Mouse (Mus musculus) Patski (cell line): ENCODE data around the gene Ubqln5. TPM values are rescaled to one million over a fixed set of nuclear protein-coding genes. Genes with fewer than 3 reads are reported as not detected.

Experiments used
- ATAC-seq: fragments of 100-300 bp; one replicate; pipeline ENCODE4 v1.8.0; 2021
- CTCF ChIA-PET: fragments of 350-600 bp; sonication (Branson Sonifier 250); formaldehyde crosslinking; loops from one replicate; lab custom pipeline; 2022; ENCODE audit warnings: inconsistent platforms; lab: Charles Lee
- POLR2A ChIA-PET: fragments of 350-600 bp; sonication (Branson Sonifier 250); formaldehyde crosslinking; loops from one replicate; lab custom pipeline; 2022; ENCODE audit warnings: antibody characterized with exemption, inconsistent platforms; lab: Charles Lee
- DNase-seq: peaks from one replicate; pipeline ENCODE4 v3.0.0-alpha.2; 2011; ENCODE audit warnings: low read depth, low spot score
- H3K27me3 ChIP-seq: fragments of 371-371 bp; one replicate; pipeline ENCODE4 v1.5.1; 2021
- CTCF ChIP-seq: fragments of 100-300 bp; IDR thresholded peaks from one replicate; pipeline ENCODE4 v1.5.1; 2021
- in situ Hi-C: fragments of 300-500 bp; cut with MboI; formaldehyde crosslinking; loops from 3 replicates; pipeline ENCODE4 v1.11.1; 2018; ENCODE audit warnings: low pct_unique_long_range_greater_than_20kb, mixed read lengths
- polyA plus RNA-seq: library from polyadenylated mRNA; unstranded; gene quantifications from one replicate; pipeline ENCODE4 v1.2.3, GENCODE M21; 2021

The Ubqln5 gene
- polyA plus RNA-seq, 1 experiment from 2014 or later: not detected

GRCm38 (mm10) chr7:104085365-104085764 lies 44.3 kb downstream of the Ubqln5 start, which contains the start of gene Olfr645:
Olfr645 (minus strand) TSS chr7:104085465.
- ChIA-PET CTCF (interaction anchor here (1.1 kb wide), 1 partner anchor 8 kb away, joined by 3 read pairs; no protein-coding TSS in a partner anchor), POLR2A (no interaction called here)
- TF ChIP-seq CTCF: no peak
- H3K27me3 ChIP-seq: no peaks in the 10 kb centered on the region
- ATAC-seq (no peak), DNase-seq (no peak)
- in situ Hi-C loops: no loop called here

Other genes starting within 250 kb of the Ubqln5 start
- gene Olfr66, start 243.6 kb downstream of the Ubqln5 start, polyA plus RNA-seq: not detected
- gene Olfr64, start 235.3 kb downstream of the Ubqln5 start, polyA plus RNA-seq: not detected
- not detected for gene Olfr65, start 226.3 kb downstream of the Ubqln5 start, polyA plus RNA-seq
- not detected for gene Olfr631, start 201.0 kb downstream of the Ubqln5 start, polyA plus RNA-seq
- gene Olfr632, start 195.5 kb downstream of the Ubqln5 start, polyA plus RNA-seq: not detected
- not detected for gene Olfr633, start 185.4 kb downstream of the Ubqln5 start, polyA plus RNA-seq
- not detected for gene Olfr635, start 158.7 kb downstream of the Ubqln5 start, polyA plus RNA-seq
- not detected for gene Olfr638, start 131.1 kb downstream of the Ubqln5 start, polyA plus RNA-seq
- gene Olfr639, start 112.5 kb downstream of the Ubqln5 start, polyA plus RNA-seq: 0.03 TPM
- gene Olfr640, start 104.3 kb downstream of the Ubqln5 start, polyA plus RNA-seq: not detected
- gene Olfr641, start 94.4 kb downstream of the Ubqln5 start, polyA plus RNA-seq: not detected
- not detected for gene Olfr642, start 77.2 kb downstream of the Ubqln5 start, polyA plus RNA-seq
- not detected for gene 4930516K23Rik, start 68.4 kb downstream of the Ubqln5 start, polyA plus RNA-seq
- gene Olfr644, start 58.0 kb downstream of the Ubqln5 start, polyA plus RNA-seq: not detected
- gene Olfr645, start 44.4 kb downstream of the Ubqln5 start, polyA plus RNA-seq: not detected
- gene Olfr646, start 25.0 kb downstream of the Ubqln5 start, polyA plus RNA-seq: 0.04 TPM
- not detected for gene Olfr643, start 7.6 kb upstream of the Ubqln5 start, polyA plus RNA-seq
- gene Ubqln3, start 13.5 kb upstream of the Ubqln5 start, polyA plus RNA-seq: not detected
- not detected for gene Ubqlnl, start 20.7 kb upstream of the Ubqln5 start, polyA plus RNA-seq
- gene Olfm5, start 35.0 kb upstream of the Ubqln5 start, polyA plus RNA-seq: not detected
- gene Olfr648, start 53.6 kb upstream of the Ubqln5 start, polyA plus RNA-seq: 0.03 TPM
- gene Olfr649, start 66.2 kb upstream of the Ubqln5 start, polyA plus RNA-seq: not detected
- gene Trim6, start 89.0 kb upstream of the Ubqln5 start, polyA plus RNA-seq: 0.08 TPM
- gene Trim34a, start 114.6 kb upstream of the Ubqln5 start, polyA plus RNA-seq: 1.6 TPM
- 2.3 TPM for gene Trim5, start 158.3 kb upstream of the Ubqln5 start, polyA plus RNA-seq
- gene Trim12a, start 185.6 kb upstream of the Ubqln5 start, polyA plus RNA-seq: 2.1 TPM
- gene Trim34b, start 199.6 kb upstream of the Ubqln5 start, polyA plus RNA-seq: 1.4 TPM
- 12.2 TPM for gene Trim12c, start 223.5 kb upstream of the Ubqln5 start, polyA plus RNA-seq
- gene Trim30b, start 240.1 kb upstream of the Ubqln5 start, polyA plus RNA-seq: not detected